Mouse (Mus musculus) limb, embryonic 15.5 days (tissue): ENCODE measurements around the gene Tec. TPM values are rescaled to one million over a fixed set of nuclear protein-coding genes. Genes with fewer than 3 reads are reported as not detected.
A peak's percentile ranks its signal among the peaks of the same experiment; 100 is the strongest.

ENCODE experiments used
- ATAC-seq: fragments of 200-750 bp; cut with Nextera tagmentation; 2 replicates; pipeline ENCODE4 v1.8.0; 2017; ENCODE audit warnings: low read depth, moderate TSS enrichment; ENCODE audit not compliant: insufficient number of reproducible peaks, low FRiP score, low TSS enrichment
- H3K27ac ChIP-seq: fragments of 300-500 bp; sonication (generic); 2 replicates; pipeline ENCODE4 v1.5.1; 2015; ENCODE audit warnings: moderate library complexity, mild to moderate bottlenecking, inconsistent platforms
- H3K27me3 ChIP-seq: fragments of 300-500 bp; sonication (generic); 2 replicates; pipeline ENCODE4 v1.6.1; 2015; ENCODE audit warnings: inconsistent platforms
- H3K36me3 ChIP-seq: fragments of 300-500 bp; sonication (generic); 2 replicates; pipeline ENCODE4 v1.6.1; 2015; ENCODE audit warnings: inconsistent platforms
- H3K4me1 ChIP-seq: fragments of 300-500 bp; sonication (generic); 2 replicates; pipeline ENCODE4 v1.6.1; 2015; ENCODE audit warnings: inconsistent platforms
- H3K4me2 ChIP-seq: fragments of 300-500 bp; sonication (generic); 2 replicates; pipeline ENCODE4 v1.6.1; 2015; ENCODE audit warnings: mild to moderate bottlenecking, inconsistent platforms
- H3K4me3 ChIP-seq: fragments of 300-500 bp; sonication (generic); 2 replicates; pipeline ENCODE4 v1.5.1; 2015; ENCODE audit warnings: mild to moderate bottlenecking, inconsistent platforms
- H3K9ac ChIP-seq: fragments of 300-500 bp; sonication (generic); 2 replicates; pipeline ENCODE4 v1.6.1; 2015; ENCODE audit warnings: inconsistent platforms
- H3K9me3 ChIP-seq: fragments of 300-500 bp; sonication (generic); 2 replicates; pipeline ENCODE4 v1.6.1; 2016; ENCODE audit warnings: inconsistent platforms
- WGBS: fragments of 180-500 bp; shearing (Covaris S2); methylation state at CpG from one replicate; pipeline ENCODE4 v1.1.7; 2015; 5-methylcytosine and 5-hydroxymethylcytosine counted together
- polyA plus RNA-seq: library from polyadenylated mRNA; unstranded; fragments of >200 nt; fragmentation: Nextera tagmentation; extraction: Ambion mirVana; gene quantifications from 2 replicates; pipeline ENCODE4 v1.2.1, GENCODE M21; 2015

Tec gene
- polyA plus RNA-seq, 1 experiment from 2014 or later, result 12.9 TPM

DNA sequence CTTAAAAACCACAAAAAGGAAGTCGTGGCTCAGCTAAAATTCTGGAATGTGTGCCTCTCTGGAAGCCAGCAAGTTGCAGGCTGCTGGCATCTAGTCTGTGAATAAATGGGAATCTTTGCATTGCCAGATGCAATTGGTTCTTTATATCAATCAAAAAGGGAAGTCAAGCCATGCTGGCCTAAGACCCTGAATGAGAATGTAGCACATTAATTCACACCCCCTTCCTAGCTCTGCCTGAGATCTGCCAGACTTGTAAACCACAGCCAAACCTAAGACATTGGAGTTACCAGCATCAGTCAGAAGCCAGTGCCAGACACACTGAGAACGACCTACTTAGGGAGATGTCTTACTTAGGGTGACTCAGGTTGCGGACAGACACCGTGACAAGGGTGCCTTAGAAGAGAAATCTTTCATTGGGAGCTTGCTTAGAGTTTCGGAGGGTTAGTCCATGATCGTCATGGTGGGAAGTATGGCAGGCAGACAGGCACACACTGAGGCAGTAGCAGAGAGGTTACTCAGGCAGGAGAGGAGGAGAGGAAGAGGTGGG is 19.3 kb downstream of the Tec start:
- no peaks in the 10 kb centered on the region for H3K36me3 ChIP-seq
- 71% methylated on average over 6 of the region's 6 CpGs for WGBS
- H3K27ac ChIP-seq, result no peak overlapping the region
- H3K4me3 ChIP-seq, result no peak overlapping the region
- H3K9ac ChIP-seq, result no peak overlapping the region
- H3K9me3 ChIP-seq, result no peaks in the 10 kb centered on the region
- H3K4me2 ChIP-seq, result no peak overlapping the region
- ATAC-seq, result no peak
- no peaks in the 10 kb centered on the region for H3K27me3 ChIP-seq
- H3K4me1 ChIP-seq, result peaks cover 15% of the 10 kb centered on the region; the same call in 1 of the 2 replicates

GRCm38 (mm10) chr5:72846712-72847111 is 21.6 kb downstream of the Tec start:
- no peak overlapping the region for H3K4me2 ChIP-seq
- H3K4me1 ChIP-seq, result peaks cover 15% of the 10 kb centered on the region; the same call in 1 of the 2 replicates
- no peaks in the 10 kb centered on the region for H3K27me3 ChIP-seq
- H3K36me3 ChIP-seq, result no peaks in the 10 kb centered on the region
- 60% methylated on average over 1 of the region's 4 CpGs for WGBS
- no peak for ATAC-seq
- no peaks in the 10 kb centered on the region for H3K9me3 ChIP-seq
- no peak overlapping the region for H3K27ac ChIP-seq
- no peak overlapping the region for H3K4me3 ChIP-seq
- H3K9ac ChIP-seq, result no peak overlapping the region

DNA sequence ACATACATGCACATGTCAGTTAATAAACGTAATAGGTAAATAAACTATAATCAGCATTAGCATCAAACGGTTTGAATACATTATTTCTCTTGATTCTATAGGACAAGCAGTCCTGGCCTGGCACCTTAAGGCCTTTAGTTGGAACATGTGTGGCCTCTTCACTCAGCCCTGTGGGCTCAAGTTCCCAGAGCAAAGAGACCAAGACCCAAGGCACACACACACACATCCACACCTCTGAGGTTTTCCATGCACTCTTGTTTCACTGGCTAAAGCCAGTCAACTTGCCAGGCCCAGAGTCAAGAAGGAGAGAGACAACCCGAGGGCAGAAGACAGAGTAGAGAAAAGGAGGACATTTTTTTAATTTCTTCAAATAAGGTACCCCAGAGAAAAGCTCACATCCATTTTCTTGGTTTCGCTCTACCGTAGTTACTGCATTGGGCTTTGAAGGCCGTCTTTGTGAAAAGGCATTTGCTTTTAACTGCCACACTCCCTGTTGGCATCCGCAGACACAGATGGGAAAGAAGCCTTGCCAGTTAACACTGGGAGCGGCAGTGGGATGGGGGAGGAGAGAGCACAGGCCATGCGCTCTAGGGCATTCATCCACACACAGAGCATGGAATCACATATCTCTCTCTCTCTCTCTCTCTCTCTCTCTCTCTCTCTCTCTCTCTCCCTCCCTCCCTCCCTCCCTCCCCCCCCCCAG is 22.2 kb downstream of the Tec start:
- ATAC-seq, result no peak
- Histone ChIP-seq H3K27me3 (no peaks in the 10 kb centered on the region), H3K9me3 (no peaks in the 10 kb centered on the region), H3K27ac (peak overlapping the region; percentile 40; the same call in 1 of the 2 replicates), H3K4me1 (peaks cover 15% of the 10 kb centered on the region; the same call in 1 of the 2 replicates), H3K4me2 (no peak overlapping the region), H3K4me3 (no peak overlapping the region), H3K9ac (no peak overlapping the region), H3K36me3 (no peaks in the 10 kb centered on the region)
- WGBS, result 56% methylated on average over 9 of the region's 9 CpGs

DNA sequence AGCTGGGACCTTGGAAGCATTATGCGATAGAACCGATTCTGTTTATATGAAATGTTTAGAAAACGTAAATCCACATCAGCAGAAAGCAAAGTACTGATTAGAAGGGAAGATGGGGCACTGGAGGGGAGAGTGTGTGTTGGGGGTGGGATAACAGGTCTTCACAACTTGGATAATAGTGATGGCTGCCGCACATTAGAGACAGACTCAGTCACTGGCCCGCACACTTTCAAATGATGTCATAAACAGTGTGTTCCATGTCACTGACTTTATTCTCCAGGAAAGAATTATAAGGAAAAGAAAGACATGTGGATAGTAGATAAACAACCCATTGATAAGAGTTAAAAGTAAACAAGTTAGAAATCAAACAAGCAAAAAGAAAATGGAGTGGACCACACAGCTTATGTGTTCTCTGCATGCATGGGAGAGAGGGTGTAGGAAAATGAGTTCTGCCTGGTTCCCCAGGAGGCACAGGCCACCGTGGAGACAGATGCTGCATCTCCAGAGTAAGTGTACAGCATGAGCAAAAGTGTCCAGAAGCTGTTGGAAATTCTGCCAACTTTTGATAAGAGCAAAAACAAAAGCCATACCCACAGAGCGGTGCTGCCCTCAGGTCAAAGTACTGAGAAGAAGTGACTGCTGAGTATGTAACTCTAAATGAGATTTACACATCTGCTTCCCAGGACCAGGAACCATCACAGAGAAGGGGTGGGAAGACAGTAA is 23.3 kb downstream of the Tec start:
- Histone ChIP-seq H3K9me3 (no peaks in the 10 kb centered on the region), H3K4me3 (no peak overlapping the region), H3K4me2 (no peak overlapping the region), H3K27ac (no peak overlapping the region), H3K27me3 (no peaks in the 10 kb centered on the region), H3K36me3 (no peaks in the 10 kb centered on the region), H3K4me1 (peaks cover 15% of the 10 kb centered on the region; the same call in 1 of the 2 replicates), H3K9ac (no peak overlapping the region)
- WGBS, result 73% methylated on average over 7 of the region's 7 CpGs
- ATAC-seq, result no peak

DNA sequence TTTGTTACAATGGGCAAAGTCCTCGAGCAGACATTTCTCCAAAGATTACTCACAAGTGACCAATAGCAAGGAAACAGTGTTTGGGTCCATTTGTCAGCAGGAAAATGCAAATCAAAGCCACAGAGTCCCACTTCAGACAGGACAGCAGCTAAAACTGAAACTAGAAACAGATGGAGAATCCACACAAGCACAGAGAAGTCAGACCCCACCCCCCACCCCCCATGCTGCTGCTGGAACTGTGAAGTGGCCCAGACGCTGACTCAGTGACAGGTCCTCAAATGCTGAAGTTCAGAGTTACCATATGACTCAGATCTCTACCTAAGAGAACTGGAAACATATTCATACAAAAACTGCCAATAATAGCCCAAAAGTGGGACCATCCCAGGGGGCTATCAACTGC is 24.0 kb downstream of the Tec start:
- Histone ChIP-seq H3K27ac (no peak overlapping the region), H3K4me1 (peaks cover 15% of the 10 kb centered on the region; the same call in 1 of the 2 replicates), H3K4me3 (no peak overlapping the region), H3K9ac (no peak overlapping the region), H3K9me3 (no peaks in the 10 kb centered on the region), H3K36me3 (no peaks in the 10 kb centered on the region), H3K4me2 (no peak overlapping the region), H3K27me3 (no peaks in the 10 kb centered on the region)
- WGBS, result 22% methylated on average over 2 of the region's 2 CpGs
- ATAC-seq, result no peak

DNA sequence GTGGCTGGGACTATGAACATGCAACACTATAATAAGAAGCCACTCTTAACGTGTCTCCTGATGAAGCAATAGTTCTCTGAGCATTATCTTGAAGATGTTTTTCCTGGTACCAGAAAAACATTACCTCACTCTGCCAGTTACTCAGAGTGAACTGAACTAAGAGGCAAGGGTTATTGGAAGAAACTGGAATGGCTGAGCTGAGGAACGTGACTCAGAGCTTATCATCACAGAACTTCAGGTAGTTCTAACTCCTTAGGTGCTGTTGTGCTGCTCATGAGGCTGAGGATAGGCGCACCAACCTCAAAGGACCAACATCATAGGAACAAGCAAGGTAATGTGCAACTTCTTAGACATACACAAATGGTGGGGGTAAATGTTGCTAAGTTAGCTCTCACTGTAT is 28.6 kb downstream of the Tec start:
- 80% methylated on average over 3 of the region's 3 CpGs for WGBS
- H3K36me3 ChIP-seq, result no peaks in the 10 kb centered on the region
- 0 out of 2 replicates have a peak, but pooled peaks cover 4% of the 10 kb centered on the region for H3K4me1 ChIP-seq
- no peak overlapping the region for H3K4me3 ChIP-seq
- no peak overlapping the region for H3K27ac ChIP-seq
- H3K27me3 ChIP-seq, result no peaks in the 10 kb centered on the region
- no peak overlapping the region for H3K4me2 ChIP-seq
- ATAC-seq, result no peak
- H3K9ac ChIP-seq, result no peak overlapping the region
- no peaks in the 10 kb centered on the region for H3K9me3 ChIP-seq

DNA sequence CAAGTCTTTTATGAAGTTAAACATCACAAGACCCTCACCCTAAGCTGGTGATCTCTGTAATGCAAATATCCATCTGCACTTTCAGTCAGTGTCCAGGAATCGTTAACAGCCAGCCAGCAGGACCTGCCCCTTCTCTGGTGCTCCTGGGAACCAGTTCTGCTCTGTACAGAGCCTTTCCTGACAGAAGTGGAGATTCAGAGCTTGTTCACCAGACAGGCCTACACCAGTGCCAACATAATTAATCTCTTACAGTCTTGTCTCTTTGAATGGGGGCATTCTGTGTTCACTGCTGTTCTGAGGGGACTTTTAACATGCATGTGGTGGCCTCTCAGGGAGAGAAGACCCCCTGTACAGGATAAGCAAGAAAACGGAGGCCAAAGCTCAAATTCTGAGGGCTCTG is 29.3 kb downstream of the Tec start:
- Histone ChIP-seq H3K27me3 (no peaks in the 10 kb centered on the region), H3K36me3 (no peaks in the 10 kb centered on the region), H3K9me3 (no peaks in the 10 kb centered on the region), H3K4me3 (no peak overlapping the region), H3K27ac (no peak overlapping the region), H3K9ac (no peak overlapping the region), H3K4me1 (no peaks in the 10 kb centered on the region), H3K4me2 (no peak overlapping the region)
- ATAC-seq, result no peak
- WGBS, result 29% methylated on average over 2 of the region's 2 CpGs

GRCm38 (mm10) chr5:72835656-72836055 is 32.6 kb downstream of the Tec start:
- H3K4me1 ChIP-seq, result 0 out of 2 replicates have a peak, but pooled peaks cover 2% of the 10 kb centered on the region
- no peaks in the 10 kb centered on the region for H3K9me3 ChIP-seq
- H3K36me3 ChIP-seq, result no peaks in the 10 kb centered on the region
- H3K4me2 ChIP-seq, result no peak overlapping the region
- no peak overlapping the region for H3K9ac ChIP-seq
- WGBS, result 92% methylated on average over 3 of the region's 3 CpGs
- no peaks in the 10 kb centered on the region for H3K27me3 ChIP-seq
- ATAC-seq, result no peak
- H3K4me3 ChIP-seq, result no peak overlapping the region
- no peak overlapping the region for H3K27ac ChIP-seq

GRCm38 (mm10) chr5:72832904-72833765 is 35.1 kb downstream of the Tec start:
- no peaks in the 10 kb centered on the region for H3K9me3 ChIP-seq
- no peaks in the 10 kb centered on the region for H3K36me3 ChIP-seq
- H3K27ac ChIP-seq, result no peak overlapping the region
- no peak overlapping the region for H3K4me2 ChIP-seq
- no peak for ATAC-seq
- WGBS, result 69% methylated on average over 15 of the region's 15 CpGs
- H3K4me3 ChIP-seq, result no peak overlapping the region
- H3K27me3 ChIP-seq, result no peaks in the 10 kb centered on the region
- 0 out of 2 replicates have a peak, but pooled peaks cover 2% of the 10 kb centered on the region for H3K4me1 ChIP-seq
- H3K9ac ChIP-seq, result no peak overlapping the region

- Histone ChIP-seq H3K4me1 (0 out of 2 replicates have a peak, but pooled peaks cover 2% of the 10 kb centered on the region), H3K4me2 (no peak overlapping the region), H3K27me3 (no peaks in the 10 kb centered on the region), H3K27ac (no peak overlapping the region), H3K9ac (no peak overlapping the region), H3K9me3 (no peaks in the 10 kb centered on the region), H3K4me3 (no peak overlapping the region), H3K36me3 (no peaks in the 10 kb centered on the region)
- WGBS, result 91% methylated on average over 7 of the region's 7 CpGs
- no peak for ATAC-seq
These were observed 36.1 kb downstream of the Tec start for GRCm38 (mm10) chr5:72832191-72832590.

- H3K4me3 ChIP-seq, result no peak overlapping the region
- no peak for ATAC-seq
These were observed 37.2 kb downstream of the Tec start for GRCm38 (mm10) chr5:72830988-72831610.

More at GRCm38 (mm10) chr5:72830988-72831610, 37.2 kb downstream of the Tec start:
- Histone ChIP-seq H3K36me3 (no peaks in the 10 kb centered on the region), H3K4me1 (0 out of 2 replicates have a peak, but pooled peaks cover 2% of the 10 kb centered on the region), H3K4me2 (no peak overlapping the region), H3K9ac (no peak overlapping the region), H3K27ac (no peak overlapping the region), H3K27me3 (no peaks in the 10 kb centered on the region), H3K9me3 (no peaks in the 10 kb centered on the region)
- 85% methylated on average over 5 of the region's 5 CpGs for WGBS
